Mouse (Mus musculus) bone marrow, adult 2 months (tissue): ENCODE measurements around the gene Rab13. TPM values are rescaled to one million over a fixed set of nuclear protein-coding genes. Genes with fewer than 3 reads are reported as not detected.
A peak's percentile ranks its signal among the peaks of the same experiment; 100 is the strongest.

Source experiments
- H3K27ac ChIP-seq: fragments of 200-500 bp; 2 replicates; pipeline ENCODE4 v1.5.1; 2012; ENCODE audit warnings: low read depth, mild to moderate bottlenecking, control low read depth, inconsistent platforms, low read length; ENCODE audit not compliant: control insufficient read depth, poor library complexity, insufficient read depth
- H3K4me1 ChIP-seq: fragments of 200-500 bp; 2 replicates; pipeline ENCODE4 v1.6.1; 2011; ENCODE audit warnings: low read length; ENCODE audit not compliant: control insufficient read depth, insufficient read depth
- H3K4me3 ChIP-seq: fragments of 200-500 bp; replicated peaks from 2 replicates; pipeline ENCODE3; 2011; ENCODE audit warnings: mild to moderate bottlenecking, low read depth, low read length, control low read depth; ENCODE audit not compliant: control insufficient read depth
- CTCF ChIP-seq: fragments of 200-500 bp; IDR thresholded peaks from 2 replicates; pipeline ENCODE4 v1.5.1; 2011; ENCODE audit warnings: low read length, control low read depth; ENCODE audit not compliant: control insufficient read depth, insufficient read depth
- POLR2A ChIP-seq: fragments of 200-500 bp; IDR thresholded peaks from 2 replicates; pipeline ENCODE4 v1.6.1; 2011; ENCODE audit warnings: low read depth, mild to moderate bottlenecking, control low read depth, low read length, borderline replicate concordance; ENCODE audit not compliant: control insufficient read depth
- WGBS: fragments of 180-500 bp; shearing (Covaris S2); methylation state at CpG from one replicate; pipeline ENCODE4 v1.1.7; 2018; 5-methylcytosine and 5-hydroxymethylcytosine counted together
- polyA plus RNA-seq: library from polyadenylated mRNA; stranded (reverse); fragments of >200 nt; gene quantifications from 2 replicates; pipeline ENCODE4 v1.2.4, GENCODE M21; 2011; ENCODE audit warnings: low replicate concordance; ENCODE audit not compliant: missing spikeins, insufficient read depth, insufficient read length

Rab13 gene
- polyA plus RNA-seq, 1 experiment = 11.5 TPM

- TF ChIP-seq CTCF (no peak), POLR2A (no peak)
- H3K27ac ChIP-seq = no peak overlapping the region
- WGBS = 72% methylated on average over 5 of the region's 5 CpGs
These were observed 9.9 kb upstream of the Rab13 start for GRCm38 (mm10) chr3:90203619-90204018.

GRCm38 (mm10) chr3:90204582-90204981 is 8.9 kb upstream of the Rab13 start:
- TF ChIP-seq POLR2A (no peak), CTCF (no peak)
- Histone ChIP-seq H3K4me3 (no peak overlapping the region), H3K4me1 (no peaks in the 10 kb centered on the region; the same call in 1 of the 2 replicates), H3K27ac (no peak overlapping the region)
- 96% methylated on average over 2 of the region's 2 CpGs for WGBS

More at GRCm38 (mm10) chr3:90203619-90204018, 9.9 kb upstream of the Rab13 start:
- Histone ChIP-seq H3K4me1 (no peaks in the 10 kb centered on the region; the same call in 1 of the 2 replicates), H3K4me3 (no peak overlapping the region)

DNA sequence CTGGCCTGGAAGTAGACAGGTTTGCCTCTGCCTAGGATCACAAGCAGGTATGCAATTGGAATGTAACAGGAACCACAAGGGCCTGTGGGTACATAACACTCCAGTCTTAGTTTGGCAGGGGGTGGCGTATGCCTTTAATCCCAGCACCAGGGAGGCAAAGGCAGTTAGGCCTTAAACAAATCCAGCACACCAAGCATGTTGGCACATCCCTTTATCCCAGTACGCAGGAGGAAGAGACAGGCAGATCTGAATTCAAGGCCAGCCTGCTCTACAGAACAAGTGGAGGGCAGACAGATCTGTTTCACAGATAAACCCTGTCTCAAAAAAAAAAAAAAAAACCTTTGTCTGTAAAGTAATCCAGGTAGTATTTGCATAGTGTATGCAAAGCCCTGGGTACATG is 4.8 kb upstream of the Rab13 start:
- 79% methylated on average over 2 of the region's 2 CpGs for WGBS
- no peak overlapping the region for H3K27ac ChIP-seq
- no peak overlapping the region for H3K4me3 ChIP-seq
- H3K4me1 ChIP-seq = peaks cover 1% of the 10 kb centered on the region; the same call in 1 of the 2 replicates
- TF ChIP-seq CTCF = no peak
- no peak for TF ChIP-seq POLR2A

DNA sequence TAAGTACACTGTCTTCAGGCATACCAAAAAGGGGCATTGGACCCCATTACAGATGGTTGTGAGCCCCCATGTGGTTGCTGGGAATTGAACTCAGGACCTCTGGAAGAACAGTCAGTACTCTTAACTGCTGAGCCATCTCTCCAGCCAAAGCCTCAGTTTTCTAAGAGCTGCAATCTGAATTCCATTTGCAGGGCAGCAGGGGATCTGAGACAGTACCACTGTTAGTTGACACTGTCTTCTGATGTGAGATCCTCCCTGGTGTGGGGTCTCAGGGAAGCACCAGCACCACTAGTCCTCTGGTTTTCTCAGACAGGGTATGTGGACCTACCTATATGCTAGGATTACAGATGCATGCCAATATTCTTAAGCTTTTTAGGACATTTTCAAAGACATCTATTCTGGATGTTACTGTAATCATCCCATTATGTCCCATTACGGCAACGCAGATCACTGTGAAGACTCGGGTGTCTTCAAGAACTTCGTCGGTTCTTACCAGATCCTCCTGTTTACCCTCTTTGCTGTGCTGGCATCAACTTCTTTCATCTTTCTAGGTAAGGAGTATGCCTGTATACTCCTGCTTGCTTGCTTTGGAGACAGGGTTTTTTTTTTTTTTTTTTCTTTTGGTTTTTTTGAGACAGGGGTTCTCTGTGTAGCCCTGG is 3.5 kb upstream of the Rab13 start:
- WGBS = 91% methylated on average over 5 of the region's 5 CpGs
- TF ChIP-seq CTCF (no peak), POLR2A (no peak)
- Histone ChIP-seq H3K4me1 (peaks cover 1% of the 10 kb centered on the region; the same call in 1 of the 2 replicates), H3K4me3 (no peak overlapping the region), H3K27ac (no peak overlapping the region)

DNA sequence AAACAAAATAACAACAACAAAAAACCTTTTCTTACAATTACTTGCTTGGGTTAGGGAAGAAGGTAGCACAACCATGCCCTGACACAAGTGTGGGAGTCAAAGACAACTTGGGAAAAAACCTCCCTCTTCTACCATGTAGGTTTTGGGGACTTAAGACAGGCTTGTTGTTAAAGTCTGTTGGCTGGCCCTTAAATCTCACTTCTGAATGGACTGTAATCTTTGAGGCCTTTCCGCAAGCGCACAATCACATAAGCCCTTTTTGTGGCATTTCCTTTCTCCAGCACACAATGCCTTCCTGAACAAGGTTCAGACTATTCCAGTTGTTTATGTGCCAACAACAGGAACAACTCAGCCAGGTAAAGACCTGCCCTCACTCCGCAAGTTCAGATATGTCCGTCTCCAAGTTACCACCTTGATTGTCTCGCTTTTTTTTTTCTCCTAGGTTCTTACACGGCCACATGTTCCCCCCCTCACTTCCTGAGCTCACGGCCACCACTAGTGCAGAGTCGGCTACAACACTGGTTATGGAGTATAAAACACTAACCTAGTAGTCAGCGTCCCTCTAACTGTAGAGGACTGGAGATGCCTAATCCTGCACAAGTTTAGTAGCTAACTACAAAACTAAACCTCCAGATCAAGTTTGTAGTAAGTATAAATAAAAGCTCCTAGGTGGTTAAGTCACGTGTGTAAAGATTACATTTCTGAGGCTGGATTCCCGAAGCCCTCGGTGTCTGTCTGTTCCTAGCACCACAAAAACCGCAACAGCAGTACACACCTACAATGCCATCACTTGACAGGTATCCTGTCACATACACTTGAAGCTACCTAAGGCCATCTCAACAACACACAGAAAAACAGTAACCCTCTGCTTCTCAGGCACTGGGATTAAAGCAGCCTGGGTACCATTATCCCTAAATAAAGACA is 1.8 kb upstream of the Rab13 start:
- H3K4me1 ChIP-seq = peaks cover 1% of the 10 kb centered on the region; the same call in 1 of the 2 replicates
- no peak for TF ChIP-seq CTCF
- TF ChIP-seq POLR2A = no peak
- 42% methylated on average over 13 of the region's 13 CpGs for WGBS
- H3K4me3 ChIP-seq = peak overlapping the region; percentile 11
- no peak overlapping the region for H3K27ac ChIP-seq

GRCm38 (mm10) chr3:90212723-90213122 is 772 bp upstream of the Rab13 start:
- WGBS = 9% methylated on average over 5 of the region's 5 CpGs
- Histone ChIP-seq H3K4me1 (peaks cover 1% of the 10 kb centered on the region; the same call in 1 of the 2 replicates), H3K4me3 (peak overlapping the region; percentile 45), H3K27ac (no peak overlapping the region)
- TF ChIP-seq POLR2A (no peak), CTCF (no peak)

GRCm38 (mm10) chr3:90213956-90214684 is 625 bp downstream of the Rab13 start:
- Histone ChIP-seq H3K4me1 (peaks cover 1% of the 10 kb centered on the region; the same call in 1 of the 2 replicates), H3K27ac (no peak overlapping the region), H3K4me3 (peak overlapping the region; percentile 97)
- WGBS = 36% methylated on average over 12 of the region's 12 CpGs
- TF ChIP-seq POLR2A = no peak
- no peak for TF ChIP-seq CTCF

DNA sequence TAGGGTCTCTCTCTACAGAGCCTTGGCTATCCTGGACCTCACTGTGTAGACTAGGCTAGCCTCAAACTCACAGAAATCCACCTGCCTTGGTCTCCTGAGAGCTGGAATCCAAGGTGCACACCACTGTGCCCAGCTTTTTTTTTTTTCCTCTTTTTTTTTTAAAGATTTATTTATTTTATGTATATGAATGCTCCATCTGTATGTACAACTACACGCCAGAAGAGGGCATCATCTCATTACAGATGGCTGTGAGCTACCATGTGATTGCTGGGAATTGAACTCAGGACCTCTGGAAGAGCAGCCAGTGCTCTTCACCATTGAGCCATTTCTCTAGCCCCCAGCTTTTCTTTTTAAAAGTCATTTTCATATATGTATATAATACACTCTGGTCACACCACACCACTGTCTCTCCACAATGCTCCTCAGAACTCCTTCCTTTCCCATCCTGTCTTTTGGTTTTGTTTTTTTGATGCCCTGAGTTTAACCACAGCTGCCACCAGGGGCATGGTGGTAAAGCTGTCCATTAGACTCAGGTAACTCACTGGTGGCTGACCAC is 2.4 kb downstream of the Rab13 start:
- Histone ChIP-seq H3K4me3 (no peak overlapping the region), H3K27ac (no peak overlapping the region), H3K4me1 (peaks cover 1% of the 10 kb centered on the region; the same call in 1 of the 2 replicates)
- no peak for TF ChIP-seq POLR2A
- TF ChIP-seq CTCF = no peak
- 29% methylated on average over 1 of the region's 1 CpGs for WGBS
